Mouse (Mus musculus) left cerebral cortex, adult 11 months (tissue): ENCODE measurements around the gene Trmt44.

Experiments
- DNase-seq: peaks from one replicate; pipeline ENCODE4 v3.0.0; 2022; ENCODE audit warnings: low spot score

The Trmt44 gene

DNA sequence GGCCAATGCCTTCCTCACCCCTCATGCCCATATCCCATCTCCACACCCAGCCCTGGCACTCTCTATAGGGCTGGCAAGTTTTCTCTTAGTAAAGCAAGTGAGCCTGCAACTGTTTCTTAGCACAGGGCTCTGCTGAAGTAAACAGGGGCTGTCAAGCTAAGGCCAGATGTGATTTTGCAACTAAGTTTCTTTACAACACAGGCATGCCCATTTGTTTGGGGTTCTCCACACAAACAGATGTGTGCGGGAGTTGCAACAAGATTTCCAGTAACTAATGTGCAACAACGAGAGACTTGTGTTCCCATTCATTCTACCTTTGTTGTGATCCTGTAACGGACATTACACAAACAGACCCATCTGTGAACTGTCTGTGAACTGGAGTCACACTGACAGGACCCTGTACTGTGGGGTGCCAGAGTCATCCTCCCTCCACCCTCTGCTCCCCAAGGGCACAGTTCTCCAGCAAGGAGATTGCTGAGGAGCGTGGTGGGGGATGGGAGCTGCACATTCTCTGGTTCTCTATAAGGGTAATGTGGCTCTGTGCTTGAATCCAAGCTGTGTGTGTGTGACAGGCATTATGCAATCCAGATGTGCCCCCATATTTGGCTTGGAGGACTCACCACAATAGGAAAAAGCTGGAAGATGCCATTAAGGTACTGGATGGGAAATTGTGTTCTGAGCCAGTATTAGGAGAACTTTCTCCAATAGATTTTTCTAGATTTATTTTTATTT is 33.6 kb downstream of the Trmt44 start:
- DNase-seq = no peak

DNA sequence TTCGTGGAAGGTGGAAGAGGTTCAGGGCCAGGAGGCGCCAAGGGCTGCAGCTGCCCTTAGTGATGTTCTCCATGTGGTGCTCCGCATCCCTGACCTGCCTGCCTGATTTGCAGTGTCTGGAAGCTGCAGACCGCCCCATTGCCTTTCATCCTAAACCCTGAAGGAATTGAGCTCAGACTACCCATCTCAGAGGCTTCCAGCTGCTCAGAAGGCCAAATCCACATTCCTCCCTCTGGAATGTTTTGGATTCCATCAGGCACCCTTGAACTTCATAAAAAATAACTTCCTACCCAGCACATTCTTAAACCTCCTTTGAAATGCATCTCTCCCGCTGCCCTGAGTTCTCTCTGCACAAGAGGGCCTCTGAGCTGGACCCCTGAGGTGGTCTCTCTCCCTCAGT is 34.3 kb downstream of the Trmt44 start:
- no peak for DNase-seq

DNA sequence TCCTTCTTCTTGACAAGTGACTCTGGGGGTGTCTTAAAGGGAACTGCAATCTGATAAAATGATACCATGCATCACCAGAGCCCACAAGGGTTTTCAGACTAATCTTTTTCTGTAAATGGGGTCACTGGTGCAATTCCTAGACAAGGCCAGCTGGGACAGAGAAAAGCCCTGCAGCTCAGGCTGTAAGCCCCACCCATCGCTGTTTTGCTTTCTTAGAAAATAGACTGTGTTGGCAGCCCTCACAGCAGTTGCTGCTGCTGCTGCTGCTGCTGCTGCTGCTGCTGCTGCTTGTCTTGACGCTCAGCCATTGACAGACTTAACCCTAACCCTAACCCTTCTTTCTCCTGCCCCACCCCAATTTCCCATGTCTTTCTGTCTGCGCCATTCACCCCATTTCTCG is 35.3 kb downstream of the Trmt44 start:
- no peak for DNase-seq

DNA sequence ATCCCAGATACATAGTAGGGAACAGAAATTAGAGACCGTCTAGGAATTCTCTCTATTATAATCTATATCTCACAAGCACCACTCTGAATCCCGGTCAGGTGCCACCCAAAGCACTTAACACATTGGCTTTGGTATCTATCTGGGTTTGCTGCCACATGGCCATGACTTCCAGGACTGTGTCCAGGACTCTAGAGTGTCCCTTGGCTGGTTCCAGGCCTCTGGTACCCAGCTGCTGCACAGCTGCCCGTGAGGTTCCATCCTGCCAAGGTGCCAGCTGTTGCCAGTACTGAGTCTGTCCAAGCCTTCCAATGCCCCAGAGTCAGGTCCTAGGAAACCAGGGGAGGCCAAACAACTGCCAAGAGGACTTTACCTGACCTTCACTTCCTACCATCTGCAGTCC is 36.8 kb downstream of the Trmt44 start:
- DNase-seq = no peak

DNA sequence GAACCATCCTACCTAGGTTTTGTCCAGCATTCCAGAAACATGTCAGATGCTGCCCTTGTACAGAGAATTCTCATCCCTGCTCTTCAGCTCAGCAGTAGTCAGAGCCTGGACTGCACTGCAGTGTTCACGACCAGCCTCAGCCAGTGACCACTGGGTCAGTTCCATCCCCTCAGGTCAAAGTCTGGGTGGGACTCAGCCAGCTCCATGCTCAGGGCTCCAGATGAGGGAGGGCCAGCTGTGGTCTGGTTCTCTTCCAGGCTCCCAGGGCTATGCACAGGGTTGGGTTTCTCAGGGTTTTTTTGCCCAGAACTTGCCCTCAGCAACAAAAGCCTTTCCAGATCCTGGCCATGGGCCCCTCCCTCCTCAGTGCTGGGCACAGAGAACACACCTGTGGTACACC is 37.4 kb downstream of the Trmt44 start:
- no peak for DNase-seq

DNA sequence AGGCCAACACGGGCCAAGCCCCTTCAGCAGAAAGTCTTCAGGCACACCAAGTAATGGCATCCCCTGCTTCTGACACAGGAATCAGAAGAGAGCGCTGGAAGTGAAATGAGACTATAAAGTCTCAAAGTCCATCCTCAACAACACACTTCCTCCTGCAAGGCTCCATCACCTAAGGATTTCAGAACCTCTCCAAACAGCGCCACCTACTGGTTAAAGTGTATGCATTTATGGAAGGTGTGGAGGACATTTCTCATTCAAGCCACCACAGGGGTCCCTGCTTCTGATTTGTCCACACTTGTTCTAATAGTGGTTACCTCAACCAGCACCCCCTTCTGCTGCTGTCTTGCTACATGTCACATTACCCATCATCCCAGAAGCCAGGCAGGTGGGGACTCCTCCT is 38.6 kb downstream of the Trmt44 start:
- DNase-seq = no peak

DNA sequence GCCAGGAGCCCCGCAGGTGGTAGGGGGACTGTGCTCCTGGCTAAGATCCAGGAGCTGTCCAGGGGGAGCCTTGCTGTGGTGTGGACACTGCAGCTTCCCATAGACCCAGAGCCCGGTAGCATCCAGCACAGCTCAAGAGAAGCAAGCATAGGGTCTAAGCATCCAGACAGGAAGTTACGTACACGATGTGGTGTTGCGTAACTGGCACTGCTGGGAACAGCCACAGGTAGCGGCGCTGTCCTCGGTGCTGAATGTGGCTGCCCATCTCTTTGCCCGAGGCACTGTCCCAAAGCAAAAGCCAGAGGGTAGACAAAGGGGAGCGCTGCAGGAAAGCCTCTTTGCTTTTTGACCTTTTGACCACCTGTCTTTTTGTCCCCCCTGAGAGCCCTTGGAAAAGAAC is 43.3 kb downstream of the Trmt44 start:
- no peak for DNase-seq

DNA sequence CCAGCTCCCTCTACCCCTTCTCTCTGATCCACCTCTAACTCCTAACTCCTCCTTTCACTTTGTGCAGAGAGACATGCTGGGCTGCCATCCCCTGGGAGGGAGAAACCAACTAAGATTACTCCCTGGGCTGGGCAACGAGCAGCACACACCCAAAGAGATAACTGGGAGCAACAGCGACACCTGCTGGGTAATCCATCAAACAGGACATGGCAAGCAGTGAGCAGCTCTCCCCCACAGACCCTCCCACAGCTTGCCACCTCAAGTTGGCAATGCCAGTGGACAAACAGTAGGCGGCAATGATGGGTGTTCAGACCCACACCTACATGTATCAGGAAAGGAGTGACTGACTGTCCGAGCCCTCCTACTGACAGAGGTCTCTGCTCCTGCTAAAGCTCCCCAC is 44.4 kb downstream of the Trmt44 start:
- DNase-seq = no peak

DNA sequence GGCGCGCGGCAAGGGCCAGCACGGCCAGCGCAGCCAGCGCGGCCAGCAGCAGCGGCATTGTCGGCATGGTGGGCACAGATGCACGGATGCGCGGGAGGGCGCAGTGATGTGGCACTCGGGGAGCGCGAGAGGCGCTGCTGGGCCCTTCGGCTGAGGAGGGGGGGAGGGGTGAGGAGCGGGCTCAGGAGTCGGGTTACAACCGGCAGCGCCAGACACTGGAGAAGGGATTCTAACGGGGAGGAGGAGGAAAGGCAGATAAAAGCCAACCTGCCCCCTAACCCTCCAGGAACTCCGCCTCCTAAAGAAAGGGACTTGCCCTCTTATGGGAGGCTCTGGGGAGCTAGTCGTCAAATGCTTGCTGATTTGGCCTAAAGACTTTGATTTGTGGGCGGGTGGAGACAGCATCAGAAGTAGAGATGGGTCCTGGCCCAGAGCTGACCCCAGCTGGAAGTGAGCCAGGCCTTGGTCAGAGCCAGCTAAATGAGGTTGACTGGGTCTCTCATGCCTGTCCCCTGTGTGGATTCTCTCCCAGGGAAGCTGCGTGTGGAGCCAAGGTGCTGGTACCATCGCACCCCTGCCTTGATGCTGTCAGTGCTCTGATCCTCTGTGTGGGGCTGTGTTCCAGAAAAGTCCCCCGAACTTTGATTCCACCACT is 49.3 kb downstream of the Trmt44 start, which contains the start of gene Cpz:
Gene Cpz, minus strand, starts transcription at position 230 of the 655 bp plus-strand sequence.
- DNase-seq = no peak

DNA sequence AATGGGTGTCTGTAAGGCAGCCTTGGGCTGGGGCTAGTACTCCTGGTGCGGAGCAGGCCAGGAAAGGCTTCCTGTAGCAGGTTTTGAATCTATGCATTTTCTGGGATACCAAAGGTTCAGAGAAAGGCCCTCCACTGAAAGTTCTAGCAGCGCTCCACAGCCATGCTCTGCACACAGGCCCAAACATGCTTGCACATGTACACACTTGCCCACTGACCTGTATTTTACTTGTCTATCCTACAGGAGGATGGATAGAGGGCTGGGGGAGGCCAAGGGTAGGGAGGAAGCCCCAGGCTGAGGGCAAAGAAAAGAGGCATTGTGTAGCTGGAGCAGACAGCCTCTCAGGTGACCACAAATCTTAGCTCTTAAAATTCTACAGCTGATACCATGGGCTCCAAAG is 50.5 kb downstream of the Trmt44 start:
- DNase-seq = no peak

DNA sequence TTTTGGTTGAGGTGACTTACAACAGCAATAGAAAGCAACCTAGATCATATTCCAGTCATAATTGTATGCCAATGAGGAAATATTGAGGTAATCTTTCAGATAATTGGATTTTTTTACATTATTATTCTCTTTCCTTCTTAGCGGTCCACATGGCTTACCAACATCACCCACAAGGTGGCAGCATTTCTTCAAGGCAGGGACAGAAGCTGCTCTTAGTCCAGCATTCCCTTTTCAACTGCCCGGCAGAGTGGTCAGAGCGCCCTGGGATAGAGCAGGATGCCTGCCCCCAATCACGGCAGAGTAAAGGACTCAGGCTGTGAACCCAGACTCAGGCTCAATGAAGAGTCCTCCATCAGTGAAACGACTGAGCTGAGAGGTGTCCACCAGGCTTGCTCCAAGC is 51.1 kb downstream of the Trmt44 start:
- DNase-seq = no peak

DNA sequence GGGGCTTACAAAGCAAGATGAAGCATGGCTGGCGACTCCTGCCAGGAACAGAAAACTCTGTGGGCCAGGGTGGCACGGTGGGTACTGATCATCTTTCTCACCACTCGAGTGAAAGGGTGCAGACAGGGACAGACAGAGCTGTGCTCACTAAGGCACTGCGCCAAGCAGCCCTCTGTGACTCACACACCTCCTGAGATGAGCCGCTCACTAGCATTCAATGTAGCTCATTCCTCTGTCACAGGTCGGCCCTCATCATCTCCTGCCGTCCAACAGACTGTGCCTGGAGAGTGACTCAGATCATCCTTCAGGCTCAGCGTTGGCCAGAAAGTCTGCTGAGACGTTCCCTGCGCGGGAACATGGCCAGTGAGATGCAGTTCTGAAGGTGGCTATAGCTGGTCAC is 58.1 kb downstream of the Trmt44 start:
- DNase-seq = no peak

DNA sequence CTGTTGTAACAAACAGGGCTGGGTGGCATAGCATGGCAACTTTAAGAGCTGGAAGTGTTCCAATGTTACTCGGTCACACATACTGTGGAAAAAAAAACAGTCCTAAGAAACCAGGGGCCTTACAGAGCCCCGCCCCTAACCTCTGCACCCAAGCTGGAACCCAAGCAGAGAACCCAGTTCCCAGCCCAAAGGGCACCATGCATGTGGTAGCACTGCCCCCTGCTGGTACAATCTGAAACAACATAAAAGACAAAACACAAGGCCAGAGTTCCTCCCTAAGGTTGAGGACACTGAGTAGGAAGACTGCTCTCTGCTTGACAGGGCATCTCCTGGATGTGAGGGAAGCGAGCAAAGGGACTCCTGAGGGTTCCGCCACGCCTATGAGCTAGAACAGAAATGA is 64.3 kb downstream of the Trmt44 start:
- no peak for DNase-seq
